Mouse (Mus musculus): ENCODE measurements around the gene Cntn5.
A peak's percentile ranks its signal among the peaks of the same experiment; 100 is the strongest.

The Cntn5 gene

GRCm38 (mm10) chr9:9673277-9674049, 1231.1 kb downstream of the Cntn5 start:
- peak in 1 of 2 experiments; percentile 5 for DNase-seq

- DNase-seq, result no peak
Measured at GRCm38 (mm10) chr9:9653463-9653862, 1251.1 kb downstream of the Cntn5 start.

GRCm38 (mm10) chr9:9647361-9647760, 1257.2 kb downstream of the Cntn5 start:
- DNase-seq, result no peak

GRCm38 (mm10) chr9:9646276-9646675, 1258.3 kb downstream of the Cntn5 start:
- DNase-seq, result no peak
